Mouse (Mus musculus) E14TG2a.4 (cell line): ENCODE results near the gene Gm3402.
"Not testable (repeated sequence)": the region's sequence is repeated elsewhere in the genome, so short reads cannot be mapped to it uniquely, and the experiment has no call there.

Source experiments
- H3K27me3 ChIP-seq: 2 replicates; pipeline ENCODE4 v1.6.1; 2014; ENCODE audit warnings: low read length, control low read depth; ENCODE audit not compliant: insufficient read depth
- H3K36me3 ChIP-seq: 2 replicates; pipeline ENCODE4 v1.6.1; 2014; ENCODE audit warnings: low read length, control low read depth; ENCODE audit not compliant: insufficient read depth
- H3K4me1 ChIP-seq: replicated peaks from 2 replicates; pipeline ENCODE4 v1.6.1; 2014; ENCODE audit warnings: low read depth, low read length, control low read depth
- H3K4me3 ChIP-seq: replicated peaks from 2 replicates; pipeline ENCODE4 v1.5.1; 2014; ENCODE audit warnings: mild to moderate bottlenecking, low read length
- H3K9me3 ChIP-seq: 2 replicates; pipeline ENCODE4 v1.6.1; 2014; ENCODE audit warnings: low read length, control low read depth
- CTCF ChIP-seq: conservative IDR thresholded peaks from 2 replicates; pipeline ENCODE4 v1.5.1; 2014; ENCODE audit warnings: low read length
- NANOG ChIP-seq: IDR thresholded peaks from 2 replicates; pipeline ENCODE4 v1.6.1; 2014; ENCODE audit warnings: borderline replicate concordance, low read length, mixed read lengths
- POU5F1 ChIP-seq: IDR thresholded peaks from 2 replicates; pipeline ENCODE4 v1.6.1; 2014; ENCODE audit warnings: low read length, borderline replicate concordance

Gm3402 gene

DNA sequence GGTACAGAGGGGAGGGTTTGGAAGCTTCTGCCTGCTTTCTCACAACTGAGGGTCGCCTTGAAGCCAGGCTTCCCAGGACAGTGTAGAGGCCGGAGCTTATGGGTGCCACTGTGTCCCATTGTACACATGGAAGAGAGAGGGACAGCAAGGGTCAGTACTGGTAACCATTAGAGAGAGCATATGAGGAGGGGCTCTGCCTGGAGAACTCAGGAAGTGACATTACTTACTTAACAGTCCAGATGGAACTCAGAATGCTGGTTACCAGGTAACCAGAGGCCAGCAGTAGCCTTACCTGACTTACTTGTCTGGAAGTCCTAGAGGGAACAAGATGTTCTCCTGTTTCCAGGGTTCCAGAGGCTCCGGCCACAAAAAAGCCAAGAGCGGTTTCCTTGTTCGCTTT is at the start of gene Gm3402:
TSS of gene Gm3402 (plus strand) at position 301 of the 400 bp plus-strand sequence.
- not testable (repeated sequence) for H3K4me3 ChIP-seq, H3K27me3 ChIP-seq, H3K4me1 ChIP-seq, H3K36me3 ChIP-seq, H3K9me3 ChIP-seq

DNA sequence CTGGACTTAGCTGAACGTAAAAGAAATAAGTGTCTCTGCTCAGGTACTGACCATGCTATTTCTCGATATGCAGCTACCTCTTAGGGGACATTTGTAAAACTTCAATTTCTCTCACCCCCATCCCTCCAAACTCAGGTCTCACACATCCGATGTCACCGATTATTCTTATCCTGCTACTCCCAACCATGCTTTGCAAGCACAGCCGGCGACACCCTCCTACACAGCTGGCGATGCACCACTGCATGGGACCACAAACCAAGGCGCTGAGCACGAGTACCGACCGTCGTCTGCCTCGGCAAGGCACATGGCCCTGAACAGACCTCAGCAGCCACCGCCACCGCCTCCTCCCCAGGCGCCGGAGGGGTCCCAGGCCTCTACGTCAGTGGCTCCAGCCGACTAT is 47.3 kb upstream of the Gm3402 start:
- Histone ChIP-seq H3K4me1 (peaks cover 9% of the 10 kb centered on the region), H3K36me3 (peaks cover 84% of the 10 kb centered on the region), H3K9me3 (no peaks in the 10 kb centered on the region), H3K27me3 (no peaks in the 10 kb centered on the region), H3K4me3 (no peak overlapping the region)
- TF ChIP-seq NANOG (no peak), CTCF (no peak), POU5F1 (no peak)

DNA sequence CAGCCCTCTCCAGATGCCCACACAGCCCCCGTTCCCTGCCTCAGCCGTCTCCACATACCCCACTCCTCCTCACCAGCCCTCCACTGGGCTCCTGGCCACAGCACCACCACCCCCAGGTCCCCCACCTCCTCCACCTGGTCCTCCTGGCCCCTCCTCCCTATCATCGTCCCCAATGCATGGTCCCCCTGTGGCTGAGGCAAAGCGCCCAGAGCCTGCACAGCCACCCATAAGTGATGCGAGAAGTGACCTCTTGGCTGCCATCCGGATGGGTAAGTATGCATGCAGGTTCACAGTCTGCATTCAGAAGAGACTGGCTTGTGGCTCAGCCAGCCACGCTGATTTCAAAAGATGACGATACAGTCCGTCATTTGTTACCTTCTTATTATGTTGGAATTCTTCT is 45.6 kb upstream of the Gm3402 start:
- Histone ChIP-seq H3K4me1 (peaks cover 8% of the 10 kb centered on the region), H3K4me3 (no peak overlapping the region), H3K27me3 (no peaks in the 10 kb centered on the region), H3K9me3 (no peaks in the 10 kb centered on the region), H3K36me3 (peaks cover 78% of the 10 kb centered on the region)
- no peak for TF ChIP-seq POU5F1
- no peak for TF ChIP-seq NANOG
- TF ChIP-seq CTCF, result no peak

GRCm38 (mm10) chr5:146470821-146471220 is 43.1 kb upstream of the Gm3402 start:
- Histone ChIP-seq H3K4me1 (peaks cover 8% of the 10 kb centered on the region), H3K9me3 (no peaks in the 10 kb centered on the region), H3K27me3 (no peaks in the 10 kb centered on the region), H3K4me3 (no peak overlapping the region), H3K36me3 (peaks cover 62% of the 10 kb centered on the region)
- TF ChIP-seq POU5F1 (no peak), CTCF (no peak), NANOG (no peak)

GRCm38 (mm10) chr5:146471311-146471710 is 42.6 kb upstream of the Gm3402 start:
- Histone ChIP-seq H3K9me3 (no peaks in the 10 kb centered on the region), H3K4me3 (no peak overlapping the region), H3K36me3 (peaks cover 58% of the 10 kb centered on the region), H3K27me3 (no peaks in the 10 kb centered on the region), H3K4me1 (peaks cover 8% of the 10 kb centered on the region)
- no peak for TF ChIP-seq CTCF
- no peak for TF ChIP-seq NANOG
- no peak for TF ChIP-seq POU5F1

- Histone ChIP-seq H3K4me1 (peaks cover 8% of the 10 kb centered on the region), H3K9me3 (no peaks in the 10 kb centered on the region), H3K4me3 (no peak overlapping the region), H3K36me3 (peaks cover 52% of the 10 kb centered on the region), H3K27me3 (no peaks in the 10 kb centered on the region)
- TF ChIP-seq NANOG (no peak), POU5F1 (no peak), CTCF (no peak)
Observed at GRCm38 (mm10) chr5:146471821-146472220, 42.1 kb upstream of the Gm3402 start.

- H3K27me3 ChIP-seq, H3K36me3 ChIP-seq, H3K9me3 ChIP-seq, H3K4me1 ChIP-seq, H3K4me3 ChIP-seq: not testable (repeated sequence)
- TF ChIP-seq CTCF, result peak; percentile 40
Observed at GRCm38 (mm10) chr5:146479564-146479963, 34.4 kb upstream of the Gm3402 start.

GRCm38 (mm10) chr5:146481665-146482064 is 32.3 kb upstream of the Gm3402 start, which contains the start of gene Gm6408:
Gene Gm6408 (plus strand): TSS chr5:146481965.
- not testable (repeated sequence) for H3K27me3 ChIP-seq, H3K9me3 ChIP-seq, H3K36me3 ChIP-seq, H3K4me1 ChIP-seq, H3K4me3 ChIP-seq

- peak; percentile 10; the same call in 1 of the 2 replicates for TF ChIP-seq CTCF
- H3K4me1 ChIP-seq, H3K36me3 ChIP-seq, H3K9me3 ChIP-seq, H3K4me3 ChIP-seq, H3K27me3 ChIP-seq: not testable (repeated sequence)
Observed at GRCm38 (mm10) chr5:146488959-146489358, 25.0 kb upstream of the Gm3402 start.

DNA sequence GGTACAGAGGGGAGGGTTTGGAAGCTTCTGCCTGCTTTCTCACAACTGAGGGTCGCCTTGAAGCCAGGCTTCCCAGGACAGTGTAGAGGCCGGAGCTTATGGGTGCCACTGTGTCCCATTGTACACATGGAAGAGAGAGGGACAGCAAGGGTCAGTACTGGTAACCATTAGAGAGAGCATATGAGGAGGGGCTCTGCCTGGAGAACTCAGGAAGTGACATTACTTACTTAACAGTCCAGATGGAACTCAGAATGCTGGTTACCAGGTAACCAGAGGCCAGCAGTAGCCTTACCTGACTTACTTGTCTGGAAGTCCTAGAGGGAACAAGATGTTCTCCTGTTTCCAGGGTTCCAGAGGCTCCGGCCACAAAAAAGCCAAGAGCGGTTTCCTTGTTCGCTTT is 22.9 kb upstream of the Gm3402 start, which contains the start of gene Gm6370:
TSS of gene Gm6370 (plus strand) at position 301 of the 400 bp plus-strand sequence.
- not testable (repeated sequence) for H3K9me3 ChIP-seq, H3K4me1 ChIP-seq, H3K27me3 ChIP-seq, H3K4me3 ChIP-seq, H3K36me3 ChIP-seq

DNA sequence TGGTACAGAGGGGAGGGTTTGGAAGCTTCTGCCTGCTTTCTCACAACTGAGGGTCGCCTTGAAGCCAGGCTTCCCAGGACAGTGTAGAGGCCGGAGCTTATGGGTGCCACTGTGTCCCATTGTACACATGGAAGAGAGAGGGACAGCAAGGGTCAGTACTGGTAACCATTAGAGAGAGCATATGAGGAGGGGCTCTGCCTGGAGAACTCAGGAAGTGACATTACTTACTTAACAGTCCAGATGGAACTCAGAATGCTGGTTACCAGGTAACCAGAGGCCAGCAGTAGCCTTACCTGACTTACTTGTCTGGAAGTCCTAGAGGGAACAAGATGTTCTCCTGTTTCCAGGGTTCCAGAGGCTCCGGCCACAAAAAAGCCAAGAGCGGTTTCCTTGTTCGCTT is 11.8 kb upstream of the Gm3402 start, which contains the start of gene 4930449I24Rik:
TSS of gene 4930449I24Rik (plus strand) at position 301 of the 400 bp plus-strand sequence.
- H3K9me3 ChIP-seq, H3K4me3 ChIP-seq, H3K27me3 ChIP-seq, H3K36me3 ChIP-seq, H3K4me1 ChIP-seq: not testable (repeated sequence)

DNA sequence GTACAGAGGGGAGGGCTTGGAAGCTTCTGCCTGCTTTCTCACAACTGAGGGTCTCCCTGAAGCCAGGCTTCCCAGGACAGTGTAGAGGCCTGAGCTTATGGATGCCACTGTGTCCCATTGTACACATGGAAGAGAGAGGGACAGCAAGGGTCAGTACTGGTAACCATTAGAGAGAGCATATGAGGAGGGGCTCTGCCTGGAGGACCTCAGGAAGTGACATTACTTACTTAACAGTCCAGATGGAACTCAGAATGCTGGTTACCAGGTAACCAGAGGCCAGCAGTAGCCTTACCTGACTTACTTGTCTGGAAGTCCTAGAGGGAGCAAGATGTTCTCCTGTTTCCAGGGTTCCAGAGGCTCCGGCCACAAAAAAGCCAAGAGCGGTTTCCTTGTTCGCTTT is 11.6 kb downstream of the Gm3402 start, which contains the start of gene Gm3404:
TSS of gene Gm3404 (plus strand) at position 301 of the 400 bp plus-strand sequence.
- H3K27me3 ChIP-seq, H3K4me3 ChIP-seq, H3K9me3 ChIP-seq, H3K4me1 ChIP-seq, H3K36me3 ChIP-seq: not testable (repeated sequence)

- H3K4me3 ChIP-seq, H3K36me3 ChIP-seq, H3K9me3 ChIP-seq, H3K27me3 ChIP-seq, H3K4me1 ChIP-seq: not testable (repeated sequence)
Observed at GRCm38 (mm10) chr5:146537347-146537746, 23.4 kb downstream of the Gm3402 start, which contains the start of gene Gm3409. Gene Gm3409 (plus strand): TSS chr5:146537647.
